Mouse (Mus musculus): Measurements from ENCODE around the gene Trim54. TPM values are rescaled to one million over a fixed set of nuclear protein-coding genes. Genes with fewer than 3 reads are reported as not detected.

Trim54 gene
- total RNA-seq (2023) = not detected

DNA sequence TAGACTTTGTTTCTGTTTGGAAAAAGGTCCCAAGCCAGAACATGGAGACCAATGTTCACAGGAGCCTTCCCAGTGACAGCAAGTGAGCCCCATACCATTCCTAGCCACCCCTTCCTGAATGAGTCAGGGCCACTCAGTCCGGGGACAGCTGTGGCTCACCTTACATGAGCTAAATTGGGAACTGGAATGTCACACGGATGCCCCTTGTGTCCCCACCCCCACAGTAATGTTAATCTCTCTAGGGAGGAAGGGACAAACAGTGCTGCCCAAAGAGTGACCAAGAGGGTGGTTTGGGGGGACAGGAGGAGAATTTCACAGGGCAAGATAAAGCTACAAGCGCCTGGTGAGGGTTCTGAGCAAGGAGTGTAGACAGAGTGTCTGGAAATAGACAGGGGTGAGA is at the start of gene Trim54:
TSS of gene Trim54 (plus strand) at position 359 of the 400 bp plus-strand sequence.

DNA sequence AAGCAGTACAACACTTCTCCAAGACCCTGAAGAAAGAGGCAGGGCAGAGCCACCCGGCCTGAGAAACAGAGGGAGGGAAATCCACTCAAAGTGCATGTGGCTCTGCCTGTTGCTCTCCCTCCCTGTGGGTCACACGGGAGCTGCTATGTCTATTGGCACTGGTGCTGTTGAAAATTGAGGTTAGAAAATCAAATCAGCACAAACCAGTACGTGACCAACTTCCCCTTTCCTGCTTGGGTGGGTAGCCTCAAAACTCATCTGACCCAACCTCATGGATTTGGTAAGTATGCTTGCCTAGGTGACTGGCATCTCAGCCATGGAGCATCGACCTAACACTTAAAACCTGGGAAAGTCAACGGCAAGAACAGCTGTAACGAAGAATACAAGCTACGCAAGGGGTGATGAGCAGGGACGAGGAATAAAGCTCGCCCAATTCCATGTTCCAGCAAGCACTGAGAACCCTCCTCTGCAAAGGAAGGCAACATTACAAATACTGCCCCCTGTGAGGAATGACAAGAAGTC is 10.6 kb upstream of the Trim54 start, which contains the start of gene Dnajc5g:
TSS of gene Dnajc5g (plus strand) at position 472 of the 522 bp plus-strand sequence.

DNA sequence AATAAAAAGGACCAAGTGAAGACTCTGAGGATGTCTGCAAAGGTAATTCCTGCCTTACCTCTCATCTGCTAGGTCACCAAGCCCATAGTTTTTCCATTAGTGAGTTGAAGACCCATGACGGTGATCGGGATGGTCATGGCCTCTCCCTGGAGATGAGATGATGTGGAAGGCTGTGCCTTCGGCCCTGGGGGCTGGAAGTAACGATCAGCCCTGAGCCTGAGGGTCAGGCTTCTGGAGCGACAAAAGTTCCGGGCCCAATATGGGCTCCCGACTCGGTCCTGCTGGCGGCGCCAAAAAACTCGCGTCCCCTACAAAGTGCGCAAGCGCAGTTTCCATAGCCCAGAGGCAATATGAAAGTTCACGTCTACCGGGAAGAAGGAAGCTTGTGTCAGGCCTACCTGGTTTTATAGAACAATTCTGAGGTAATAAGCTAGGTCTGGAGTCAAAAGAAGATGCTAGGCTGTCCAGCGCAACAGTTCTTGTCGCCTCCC is 8.5 kb upstream of the Trim54 start, which contains the start of gene Slc30a3:
TSS of gene Slc30a3 (minus strand) at position 238 of the 491 bp plus-strand sequence.

DNA sequence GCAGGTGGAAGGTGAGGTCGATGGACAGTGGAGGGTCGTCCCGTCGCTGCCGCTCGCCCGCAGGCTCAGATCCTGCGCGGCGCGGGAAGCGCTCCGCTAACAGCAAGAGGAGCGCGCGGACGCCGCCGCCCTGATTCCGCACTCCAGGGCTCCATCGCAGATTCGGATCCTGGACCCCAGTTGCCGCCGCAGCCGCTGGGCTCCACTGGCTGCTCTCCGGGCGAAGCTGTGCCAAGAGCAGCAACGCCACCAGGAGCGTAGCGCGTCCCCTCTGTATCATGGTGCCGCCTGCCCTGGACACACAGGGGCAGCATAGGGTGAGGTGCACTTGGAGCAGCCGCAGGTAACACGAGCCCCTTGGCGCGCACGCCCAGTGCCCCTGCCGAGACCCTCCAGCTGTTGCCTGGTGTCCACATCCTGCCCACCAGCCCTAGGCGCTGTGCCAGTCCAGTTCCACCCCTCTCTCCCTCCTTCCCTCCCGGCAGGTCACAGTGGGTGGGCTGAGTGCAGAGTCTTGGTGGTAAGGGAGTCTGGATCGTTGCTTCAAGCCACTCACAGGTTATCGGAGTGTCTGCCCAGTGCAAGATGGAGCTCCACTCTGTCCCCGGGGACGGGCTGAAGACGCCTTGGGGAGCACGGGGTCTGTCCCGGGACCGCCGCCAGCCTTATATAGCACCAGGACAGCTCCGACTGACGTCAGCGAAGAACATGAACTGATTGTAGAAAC is 21.9 kb downstream of the Trim54 start, which contains the start of gene Ucn:
TSS of gene Ucn (minus strand) at position 589 of the 727 bp plus-strand sequence.

DNA sequence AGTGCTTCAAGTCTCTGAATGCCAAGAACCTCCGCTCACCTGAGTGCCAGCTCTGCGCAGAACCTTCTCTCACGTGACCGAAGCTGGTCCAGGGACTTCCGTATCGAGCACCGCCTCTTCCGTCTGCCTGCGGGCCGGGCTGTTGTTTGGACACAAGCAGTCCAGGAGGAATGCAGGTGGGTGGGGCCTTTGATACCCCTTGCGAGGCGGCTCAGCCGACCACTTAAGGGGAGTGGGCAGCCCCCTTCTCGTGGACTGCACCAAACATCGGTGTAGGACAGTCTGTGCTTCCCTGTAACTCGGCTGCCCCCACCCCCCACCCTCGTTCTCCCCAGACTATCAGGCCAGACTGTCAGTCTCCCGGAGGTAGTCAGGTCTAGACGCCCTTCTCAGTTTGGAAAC is 37.6 kb downstream of the Trim54 start, which contains the start of gene Mpv17:
TSS of gene Mpv17 (minus strand) at position 100 of the 402 bp plus-strand sequence.

DNA sequence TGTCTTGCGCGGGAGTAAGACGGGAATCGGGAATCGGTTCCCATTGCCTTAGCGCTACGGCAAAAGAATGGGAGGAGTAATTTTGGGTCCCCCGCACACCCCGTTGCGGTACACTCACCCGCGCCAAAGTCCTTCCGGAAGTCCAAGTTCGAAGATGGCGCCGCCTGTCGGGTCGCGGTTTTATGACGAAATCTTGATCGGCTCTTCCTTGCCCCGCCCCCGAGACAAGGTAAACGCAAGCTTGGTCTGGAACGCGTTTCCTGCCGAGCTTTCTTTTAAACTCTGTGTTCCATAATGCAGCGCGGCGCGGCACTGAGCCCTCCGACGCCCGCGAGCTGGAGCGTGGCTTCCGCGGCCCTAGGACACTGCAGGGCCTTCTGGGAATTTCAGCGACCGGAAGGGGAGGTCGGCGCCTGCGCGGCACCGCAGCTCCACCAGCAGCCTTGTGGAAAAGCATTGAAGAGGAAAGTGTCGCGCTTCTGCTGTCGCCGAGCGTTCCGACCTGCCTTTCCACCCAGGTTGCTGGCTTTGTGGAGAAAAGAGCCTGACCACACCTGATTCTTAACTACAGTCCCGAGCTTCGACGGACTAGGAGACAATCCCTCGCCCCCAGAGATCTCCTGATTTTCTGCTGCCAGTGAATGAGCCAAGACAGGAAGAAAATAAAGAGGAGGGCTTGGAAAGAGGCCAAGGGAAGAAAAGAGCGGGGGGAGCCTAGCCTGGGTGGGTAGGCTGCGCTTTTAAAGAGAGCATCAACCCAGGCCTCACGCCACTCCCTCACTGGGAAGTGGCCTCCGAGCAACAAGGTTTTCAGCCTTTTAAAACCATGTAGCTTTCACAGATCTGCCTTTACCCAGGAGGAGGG is 63.5 kb downstream of the Trim54 start, which contains the start of the genes Gm29609 and Gtf3c2:
TSS of gene Gm29609 (minus strand) at position 146 of the 865 bp plus-strand sequence.
TSS of gene Gtf3c2 (minus strand) at position 379 of the 865 bp plus-strand sequence.

Other genes starting within 250 kb of the Trim54 start
- gene Tmem214, start 248.7 kb upstream of the Trim54 start, total RNA-seq (2023) = 37.7 TPM
- gene Agbl5, start 228.0 kb upstream of the Trim54 start, total RNA-seq (2023) = 12.3 TPM
- gene Ost4, start 208.9 kb upstream of the Trim54 start, total RNA-seq (2023) = 150 TPM
- 5.5 TPM for gene Emilin1, start 203.3 kb upstream of the Trim54 start, total RNA-seq (2023)
- 14.2 TPM for gene Khk, start 195.3 kb upstream of the Trim54 start, total RNA-seq (2023)
- gene Cgref1, start 171.1 kb upstream of the Trim54 start, total RNA-seq (2023) = not detected
- gene Preb, start 156.4 kb upstream of the Trim54 start, total RNA-seq (2023) = 163 TPM
- not detected for gene Tcf23, start 148.1 kb upstream of the Trim54 start, total RNA-seq (2023)
- 32.9 TPM for gene Atraid, start 68.4 kb upstream of the Trim54 start, total RNA-seq (2023)
- 9.5 TPM for gene Slc5a6, start 67.8 kb upstream of the Trim54 start, total RNA-seq (2023)
- 50.3 TPM for gene Cad, start 61.9 kb upstream of the Trim54 start, total RNA-seq (2023)
- gene Dnajc5g, start 10.4 kb upstream of the Trim54 start, total RNA-seq (2023) = not detected
- gene Slc30a3, start 8.5 kb upstream of the Trim54 start, total RNA-seq (2023) = 1.3 TPM
- gene Ucn, start 22.1 kb downstream of the Trim54 start, total RNA-seq (2023) = not detected
- 18.9 TPM for gene Mpv17, start 37.5 kb downstream of the Trim54 start, total RNA-seq (2023)
- 5.2 TPM for gene Gm29609, start 63.2 kb downstream of the Trim54 start, total RNA-seq (2023)
- 168 TPM for gene Gtf3c2, start 63.4 kb downstream of the Trim54 start, total RNA-seq (2023)
- 68.5 TPM for gene Snx17, start 76.5 kb downstream of the Trim54 start, total RNA-seq (2023)
- 36.4 TPM for gene Eif2b4, start 76.7 kb downstream of the Trim54 start, total RNA-seq (2023)
- 27.9 TPM for gene Zfp513, start 85.6 kb downstream of the Trim54 start, total RNA-seq (2023)
- gene Ppm1g, start 104.0 kb downstream of the Trim54 start, total RNA-seq (2023) = 128 TPM
- 190 TPM for gene Nrbp1, start 124.2 kb downstream of the Trim54 start, total RNA-seq (2023)
- gene Gm9970, start 124.5 kb downstream of the Trim54 start, total RNA-seq (2023) = not detected
- 20.0 TPM for gene Krtcap3, start 135.0 kb downstream of the Trim54 start, total RNA-seq (2023)
- 15.1 TPM for gene Ift172, start 174.4 kb downstream of the Trim54 start, total RNA-seq (2023)
- gene Fndc4, start 179.4 kb downstream of the Trim54 start, total RNA-seq (2023) = not detected
- gene Gckr, start 180.7 kb downstream of the Trim54 start, total RNA-seq (2023) = not detected